Mouse (Mus musculus) retina, postnatal 7 days (tissue): Measurements from ENCODE around the gene Msi1.
"Not testable (repeated sequence)": the region's sequence is repeated elsewhere in the genome, so short reads cannot be mapped to it uniquely, and the experiment has no call there.

ENCODE experiments used
- DNase-seq: peaks from one replicate; pipeline ENCODE4 v3.0.0-alpha.2; 2012; ENCODE audit warnings: low read depth, low spot score

The Msi1 gene

DNA sequence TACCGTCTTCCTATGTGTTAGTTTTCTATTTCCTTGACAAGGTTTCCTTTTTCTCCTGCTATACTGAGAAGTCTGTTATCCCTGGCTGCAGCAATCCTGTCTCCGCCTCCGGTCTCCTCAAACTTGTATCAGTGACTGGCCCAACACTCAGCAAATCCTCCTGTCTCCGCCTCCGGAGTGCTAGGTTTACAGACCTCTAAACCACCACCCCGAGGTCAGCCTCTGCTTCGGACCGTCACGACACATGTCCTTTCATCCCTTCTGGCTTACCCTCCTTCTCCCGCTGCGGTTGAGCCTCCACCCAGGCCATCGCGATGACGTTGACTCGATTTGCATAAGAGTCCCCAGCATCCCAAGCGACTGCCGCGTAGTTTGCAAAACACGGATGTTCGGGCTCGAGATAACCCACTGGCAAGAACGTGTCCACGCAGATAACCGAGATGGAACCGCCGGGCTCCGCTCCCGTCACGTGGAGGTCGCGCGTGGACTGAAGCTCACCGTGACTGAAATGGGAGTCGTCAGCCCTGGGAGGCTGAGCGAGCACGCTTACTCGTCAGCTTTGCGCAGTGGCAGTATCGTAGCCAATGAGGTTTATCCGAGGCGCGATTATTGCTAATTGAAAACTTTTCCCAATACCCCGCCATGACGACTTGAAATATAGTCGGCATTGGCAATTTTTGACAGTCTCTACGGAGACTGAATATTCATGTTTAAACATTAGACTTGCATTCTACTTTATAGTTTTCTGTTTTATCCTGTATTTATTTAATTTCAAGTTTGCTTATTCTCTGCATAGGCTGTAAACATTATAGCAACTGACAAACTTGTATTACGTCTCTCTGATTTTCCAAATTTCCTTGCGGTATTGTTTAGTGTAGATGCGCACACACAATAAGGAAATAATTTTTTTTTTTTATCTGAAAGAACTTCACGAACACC lies 60.6 kb downstream of the Msi1 start:
- DNase-seq, result peak; percentile 96

DNA sequence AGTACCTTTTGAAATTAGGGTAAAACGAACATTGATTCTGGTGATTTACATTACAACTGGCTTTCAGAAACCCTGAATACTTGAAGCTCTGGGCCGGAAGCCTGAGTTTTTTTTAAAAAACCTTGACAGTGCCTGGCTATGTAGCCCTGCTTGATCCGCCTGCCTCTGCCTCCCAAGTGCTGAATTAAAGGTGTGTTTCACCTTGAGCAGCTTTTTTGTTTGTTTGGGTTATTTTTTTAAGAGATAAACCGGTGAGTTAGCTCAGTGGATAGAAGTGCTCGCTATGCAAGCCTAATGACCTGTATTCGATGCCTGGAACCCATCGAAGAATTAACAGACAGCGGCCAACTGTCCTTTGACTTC lies 61.2 kb downstream of the Msi1 start:
- DNase-seq, result no peak

DNA sequence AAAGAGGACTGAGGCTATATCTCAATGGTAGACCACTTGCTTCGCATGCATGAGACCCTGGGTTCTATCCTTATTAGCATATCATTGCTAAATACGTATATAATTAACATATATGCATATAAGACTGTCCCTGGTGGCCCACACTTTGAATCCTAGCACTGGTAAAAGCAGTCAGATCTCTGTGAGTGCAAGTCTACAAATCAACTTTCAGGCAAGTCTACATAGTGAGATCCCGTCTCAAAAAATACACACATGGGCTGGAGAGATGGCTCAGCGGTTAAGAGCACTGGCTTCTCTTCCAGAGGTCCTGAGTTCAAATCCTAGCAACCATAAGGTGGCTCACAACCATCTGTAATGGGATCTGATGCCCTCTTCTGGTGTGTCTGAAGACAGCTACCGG lies 61.7 kb downstream of the Msi1 start:
- no peak for DNase-seq

DNA sequence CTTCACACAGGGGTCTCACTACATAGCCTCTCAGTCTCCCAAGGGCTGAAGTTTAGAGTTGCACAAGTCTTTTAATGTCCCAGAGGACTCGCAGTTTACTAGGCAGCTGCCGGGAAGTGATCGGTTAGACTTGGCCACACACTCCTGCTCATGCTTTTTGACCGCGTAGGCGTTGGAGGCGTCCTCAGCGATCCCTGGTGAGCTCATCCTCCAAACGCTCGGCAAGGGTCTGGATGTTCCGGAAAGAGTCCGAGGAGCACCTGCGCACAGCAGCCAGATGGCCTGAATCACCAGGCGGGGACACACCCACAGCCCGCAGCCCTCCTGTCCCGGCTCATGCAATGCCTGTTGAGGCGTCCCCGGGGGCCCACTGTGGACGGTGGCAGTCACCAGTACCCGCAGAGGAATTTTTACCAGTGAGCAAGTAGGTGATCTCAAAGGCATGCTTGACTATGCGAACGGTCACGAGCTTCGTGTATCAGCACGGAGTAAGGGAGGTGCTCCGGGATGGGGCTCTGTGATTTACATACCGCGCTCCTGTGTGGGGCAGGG lies 62.4 kb downstream of the Msi1 start:
- no peak for DNase-seq

DNA sequence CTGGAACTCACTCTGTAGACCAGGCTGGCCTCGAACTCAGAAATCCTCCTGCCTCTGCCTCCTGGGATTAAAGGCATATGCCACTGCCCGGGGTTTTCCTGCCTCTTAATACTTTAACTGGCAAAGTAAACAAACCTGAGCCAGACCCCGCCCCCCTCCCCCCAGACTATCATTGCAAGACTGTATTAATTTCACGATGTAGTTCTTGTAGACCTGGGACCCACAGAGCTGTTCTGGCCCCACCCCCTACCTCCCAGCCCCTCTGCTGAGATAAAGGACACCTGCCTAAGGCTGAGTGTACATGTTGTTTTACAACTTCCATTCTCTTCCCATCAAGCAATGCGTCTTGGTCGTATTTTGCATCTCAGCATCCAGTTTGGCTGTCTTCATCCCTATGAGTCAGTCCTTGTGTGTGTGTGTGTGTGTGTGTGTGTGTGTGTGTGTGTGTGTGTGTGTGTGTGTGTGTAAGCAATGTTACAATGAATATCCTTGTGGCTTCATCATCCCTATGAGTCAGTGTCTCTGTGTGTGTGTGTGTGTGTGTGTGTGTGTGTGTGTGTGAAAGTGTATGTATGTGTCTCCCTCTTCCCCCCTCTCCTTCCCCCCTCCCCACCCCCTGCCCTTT lies 63.4 kb downstream of the Msi1 start:
- no peak for DNase-seq

DNA sequence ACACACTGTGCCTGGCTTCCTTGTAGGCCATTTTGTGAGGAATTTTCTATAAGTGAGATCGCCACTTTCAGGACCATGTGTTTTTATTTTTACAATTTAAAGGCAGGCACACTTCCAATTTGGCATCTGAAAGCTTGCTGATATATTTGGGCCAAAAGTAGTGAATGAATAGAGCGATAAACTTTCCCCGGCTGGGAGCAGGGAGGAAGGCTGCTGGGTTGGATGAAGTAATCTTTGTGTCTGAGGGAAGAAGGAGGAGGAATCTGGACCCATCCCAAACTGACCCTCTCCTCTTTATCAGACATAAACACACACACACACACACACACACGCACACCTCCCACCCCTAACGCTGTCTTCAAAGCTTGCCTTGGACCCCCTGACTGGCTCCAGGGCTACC lies 64.0 kb downstream of the Msi1 start:
- DNase-seq, result no peak

DNA sequence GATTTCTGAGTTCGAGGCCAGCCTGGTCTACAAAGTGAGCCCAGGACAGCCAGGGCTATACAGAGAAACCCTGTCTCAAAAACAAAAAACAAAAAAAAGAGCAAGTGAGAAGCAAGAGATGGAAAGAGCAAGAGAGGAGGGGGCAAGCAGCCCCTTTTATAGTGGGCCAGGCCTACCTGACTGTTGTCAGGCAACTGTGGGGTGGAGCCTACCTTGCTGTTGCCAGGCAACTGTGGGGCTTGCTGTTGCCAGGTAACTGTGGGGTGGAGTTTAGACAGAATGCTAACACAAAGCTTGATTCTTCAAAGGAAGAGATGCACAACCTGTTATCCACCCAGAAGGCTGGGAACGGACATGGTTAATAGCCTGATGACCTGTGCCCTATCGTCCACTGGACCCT lies 66.2 kb downstream of the Msi1 start:
- DNase-seq, result not testable (repeated sequence)

DNA sequence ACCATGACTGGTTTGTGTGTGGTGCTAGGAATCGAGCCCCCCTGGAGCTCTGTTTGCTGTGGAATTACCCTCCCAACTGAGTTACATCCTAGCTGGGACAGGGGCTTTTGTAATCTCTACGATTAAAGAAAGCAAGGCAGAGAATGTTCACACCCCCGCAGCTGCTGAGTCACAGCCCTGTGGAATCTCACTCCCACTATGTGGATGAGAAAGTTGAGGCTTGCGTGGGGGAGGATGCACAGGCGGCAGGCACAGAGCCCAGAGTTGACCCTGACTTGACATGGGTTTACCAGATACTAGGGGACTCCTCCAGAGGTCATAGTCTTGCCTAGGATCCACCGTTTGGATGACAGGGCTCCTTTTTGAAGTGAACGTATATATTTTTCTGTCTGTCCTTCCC lies 67.6 kb downstream of the Msi1 start:
- DNase-seq, result no peak

DNA sequence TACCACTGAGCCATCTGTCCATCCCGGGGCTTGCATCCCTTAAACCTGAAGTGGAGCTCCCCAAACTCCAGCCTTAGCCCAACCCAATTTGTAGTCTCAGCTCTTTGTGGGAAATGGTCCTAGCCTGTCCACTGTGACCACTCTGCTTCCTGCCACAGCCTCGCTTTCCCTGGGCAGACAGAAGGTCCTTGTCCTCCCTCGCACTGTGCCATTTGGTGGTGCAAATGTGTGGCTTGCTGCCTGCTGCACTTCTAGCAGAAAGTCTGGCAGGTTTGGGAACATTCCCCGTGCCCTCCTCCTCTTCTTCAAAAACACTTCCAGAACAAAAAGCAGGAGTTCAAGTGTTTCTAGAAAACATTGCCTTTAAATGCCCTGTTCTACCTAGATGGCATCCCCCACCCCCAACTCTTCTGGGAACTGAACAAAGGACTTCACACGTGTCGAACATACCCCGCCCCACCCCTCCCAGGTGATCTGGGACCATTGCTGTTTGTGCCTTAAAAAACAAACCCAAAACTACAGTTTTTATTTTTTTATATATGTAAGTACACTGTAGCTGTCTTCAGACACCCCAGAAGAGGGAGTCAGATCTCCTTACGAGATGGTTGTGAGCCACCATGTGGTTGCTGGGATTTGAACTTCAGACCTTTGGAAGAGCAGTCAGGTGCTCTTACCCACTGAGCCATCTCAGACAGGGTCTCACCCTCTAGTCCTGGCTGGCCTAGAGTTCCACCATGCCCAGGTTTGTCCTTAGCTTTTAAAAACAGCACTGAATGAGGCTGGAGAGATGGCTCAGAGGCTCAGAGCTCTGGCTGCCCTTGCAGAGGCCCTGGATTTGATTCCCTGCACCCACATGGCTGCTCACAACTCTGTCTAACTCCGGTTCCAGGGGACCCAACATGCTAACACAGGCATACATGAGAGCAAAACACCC lies 69.2 kb downstream of the Msi1 start:
- DNase-seq, result no peak

DNA sequence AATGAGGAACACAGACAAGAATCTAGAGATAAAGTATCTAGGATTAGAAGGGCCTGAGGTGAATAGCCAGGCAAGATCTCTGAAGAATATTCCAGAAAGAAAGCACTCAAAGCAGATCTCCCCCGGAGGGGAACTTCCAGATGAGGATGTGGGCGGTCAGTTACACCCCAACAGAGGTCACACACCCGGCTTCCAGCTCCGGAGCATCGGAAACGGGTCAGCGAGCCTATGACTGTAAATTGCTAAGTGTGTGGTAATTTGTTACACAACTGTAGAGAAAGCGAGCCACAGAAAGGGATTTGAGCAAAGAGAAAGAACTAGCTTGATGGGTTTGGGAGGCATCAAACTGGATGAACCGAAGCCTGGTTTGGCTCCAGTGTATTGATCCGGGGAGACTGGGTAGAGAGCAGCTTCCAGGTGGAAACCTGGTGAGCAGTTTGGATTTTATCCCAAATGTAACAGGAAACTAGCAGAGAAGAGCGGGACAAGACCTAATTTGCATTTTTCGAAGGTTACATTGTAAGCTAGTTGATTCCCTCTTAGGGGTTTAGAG lies 71.1 kb downstream of the Msi1 start:
- no peak for DNase-seq

DNA sequence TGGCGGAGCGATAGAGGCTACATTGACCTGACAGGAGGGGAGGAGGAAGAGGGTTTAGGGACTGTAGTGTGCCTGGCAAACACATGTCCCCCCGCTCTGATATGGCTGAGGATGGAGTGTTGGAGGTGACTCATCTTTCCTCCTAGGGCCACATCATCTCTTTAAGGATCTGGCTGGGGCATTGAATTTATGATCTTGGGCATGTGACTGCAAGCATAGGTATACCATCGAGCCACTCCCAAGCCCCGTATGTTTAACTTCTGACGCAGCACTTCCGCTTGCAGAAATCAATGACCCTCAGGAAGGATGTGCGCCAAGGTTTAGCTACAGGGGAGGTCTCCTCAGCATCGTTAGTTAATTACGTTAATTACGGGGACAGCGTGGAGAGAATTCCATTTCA lies 73.6 kb downstream of the Msi1 start:
- no peak for DNase-seq
